Mouse (Mus musculus) T-helper 2 cell (primary cell): ENCODE results near the gene Mrps36.
"Not testable (repeated sequence)": the region's sequence is repeated elsewhere in the genome, so short reads cannot be mapped to it uniquely, and the experiment has no call there.

Source experiments
- in situ Hi-C: fragments of 300-600 bp; cut with MboI, MseI; formaldehyde crosslinking; loops from one replicate; pipeline ENCODE4 v1.15.1; 2025; ENCODE audit warnings: high pct_unique_total_duplicates

Gene Mrps36

GRCm38 (mm10) chr13:100744036-100744744 is at the start of gene Mrps36:
TSS of gene Mrps36 (minus strand) at chr13:100744659.
- in situ Hi-C loops: no loop called here

DNA sequence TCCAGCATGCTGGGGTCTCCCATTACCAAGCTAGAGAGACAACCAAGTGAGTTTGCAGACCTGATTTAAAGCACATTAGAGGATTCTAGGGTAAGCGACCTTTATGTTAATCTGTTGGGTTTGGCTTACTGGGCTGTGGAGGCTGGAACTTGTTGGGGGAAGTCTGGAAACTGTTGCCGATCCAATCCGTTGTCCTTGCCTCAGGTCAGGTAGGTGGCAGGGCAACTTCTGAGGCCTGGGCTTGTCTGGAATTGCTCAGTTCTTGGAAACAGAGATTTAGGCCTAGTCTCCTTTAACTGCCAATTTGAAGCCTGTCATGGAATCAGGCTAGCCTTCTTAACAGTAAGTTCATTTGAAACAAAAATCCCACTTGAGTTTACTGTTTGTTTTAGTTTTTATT is 44.6 kb upstream of the Mrps36 start:
- in situ Hi-C loops: no loop called here

DNA sequence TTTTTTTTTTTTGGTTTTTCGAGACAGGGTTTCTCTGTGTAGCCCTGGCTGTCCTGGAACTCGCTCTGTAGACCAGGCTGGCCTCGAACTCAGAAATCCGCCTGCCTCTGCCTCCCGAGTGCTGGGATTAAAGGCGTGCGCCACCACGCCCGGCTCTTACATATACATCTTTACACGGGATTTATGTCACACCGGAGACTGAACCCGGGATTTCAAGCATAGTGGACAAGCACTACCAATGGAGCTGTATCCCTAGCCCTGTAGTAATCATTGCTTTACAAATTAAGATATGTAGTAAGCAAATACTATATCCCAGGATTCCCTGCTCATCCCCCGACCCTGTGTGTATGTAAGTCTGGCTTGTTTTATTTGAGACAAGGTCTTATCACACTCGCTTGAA is 43.6 kb upstream of the Mrps36 start:
- in situ Hi-C loops: not testable (repeated sequence)

DNA sequence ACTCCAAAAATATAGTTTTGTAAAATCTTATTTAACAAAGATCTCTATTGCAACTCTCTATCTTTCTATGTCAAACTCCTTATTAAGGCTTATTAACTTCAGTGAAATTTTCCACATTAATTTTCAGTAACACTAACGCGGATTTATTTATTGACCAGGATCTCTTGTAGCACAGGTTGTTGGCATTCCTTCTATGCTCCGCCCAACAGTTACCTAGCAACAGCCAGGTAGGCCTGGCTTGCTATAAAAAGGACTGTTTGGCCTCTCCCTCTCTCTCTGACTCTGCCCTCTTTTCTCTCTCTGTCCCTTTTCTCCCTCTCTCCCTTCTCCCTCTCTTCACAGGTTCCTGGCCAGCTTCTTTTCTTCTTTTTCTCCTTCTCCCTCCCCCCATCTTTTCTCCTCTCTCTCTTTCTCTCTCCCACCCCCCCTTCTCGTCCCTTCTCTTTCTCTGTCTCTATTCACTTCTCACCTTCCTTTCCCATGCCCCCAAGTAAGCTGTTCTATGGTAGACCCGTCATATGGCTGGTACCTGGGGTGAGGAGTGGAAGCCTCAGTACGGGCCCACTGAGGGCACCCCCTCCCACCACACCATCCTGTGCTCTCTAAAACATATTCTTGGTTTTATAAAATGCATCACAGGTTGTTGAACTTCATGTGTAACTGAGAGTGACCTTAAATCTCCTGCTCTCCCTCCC is 43.0 kb upstream of the Mrps36 start:
- in situ Hi-C loops: no loop called here

DNA sequence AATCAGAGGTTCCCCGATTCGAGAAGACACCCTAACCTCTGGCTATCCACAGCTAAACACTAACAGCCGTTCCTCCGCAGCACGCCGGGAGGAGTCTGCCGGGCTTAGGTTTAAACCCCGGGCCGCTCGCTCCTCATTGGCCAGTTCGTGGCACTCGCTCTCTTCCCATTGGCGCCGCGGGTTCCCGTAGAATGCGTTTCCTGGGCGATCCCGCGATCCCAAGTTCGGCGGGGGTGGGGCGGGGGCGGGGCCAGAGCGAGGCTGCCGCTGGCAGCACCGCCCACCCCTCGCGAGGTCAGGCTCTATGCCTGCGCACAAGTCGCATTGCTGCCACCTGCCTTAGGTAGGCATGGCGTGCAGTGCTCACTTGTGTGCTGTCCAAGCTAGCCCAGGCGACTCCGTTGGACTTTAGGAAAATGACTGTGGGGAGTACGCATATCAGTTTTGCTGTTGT is 42.0 kb upstream of the Mrps36 start, which contains the start of gene Ccnb1:
Gene Ccnb1, minus strand, starts transcription at position 157 of the 454 bp plus-strand sequence.
- in situ Hi-C loops: no loop called here

DNA sequence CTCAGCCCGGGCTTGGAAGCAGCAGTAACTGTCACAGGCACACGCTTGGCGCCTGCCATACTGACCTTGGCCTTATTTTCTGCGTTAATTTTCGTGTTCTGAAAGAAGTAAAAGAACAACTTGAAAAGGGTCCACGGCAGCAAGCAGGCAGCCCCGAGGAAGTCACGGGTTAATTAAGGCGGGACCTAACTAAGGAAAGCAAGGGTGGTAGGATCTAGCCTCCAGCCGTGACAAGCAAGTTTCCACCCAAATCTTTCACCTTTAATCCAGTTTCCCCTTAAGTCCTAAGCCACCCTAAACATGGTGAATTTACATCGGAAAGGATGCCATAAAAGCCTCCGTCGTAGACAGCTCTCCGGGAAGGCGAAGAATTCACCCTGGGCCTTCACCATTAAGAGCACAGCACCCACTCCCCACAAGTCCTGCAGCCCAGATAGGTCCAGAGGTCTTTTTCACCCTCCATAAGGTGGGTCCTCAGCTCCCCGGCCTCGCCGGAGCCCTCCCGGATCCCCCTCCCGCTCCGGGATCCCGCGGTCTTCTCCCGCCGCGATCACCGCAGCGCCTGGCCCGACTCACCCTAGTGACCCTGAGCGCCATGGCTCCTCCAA is 41.5 kb upstream of the Mrps36 start:
- in situ Hi-C loops: no loop called here

DNA sequence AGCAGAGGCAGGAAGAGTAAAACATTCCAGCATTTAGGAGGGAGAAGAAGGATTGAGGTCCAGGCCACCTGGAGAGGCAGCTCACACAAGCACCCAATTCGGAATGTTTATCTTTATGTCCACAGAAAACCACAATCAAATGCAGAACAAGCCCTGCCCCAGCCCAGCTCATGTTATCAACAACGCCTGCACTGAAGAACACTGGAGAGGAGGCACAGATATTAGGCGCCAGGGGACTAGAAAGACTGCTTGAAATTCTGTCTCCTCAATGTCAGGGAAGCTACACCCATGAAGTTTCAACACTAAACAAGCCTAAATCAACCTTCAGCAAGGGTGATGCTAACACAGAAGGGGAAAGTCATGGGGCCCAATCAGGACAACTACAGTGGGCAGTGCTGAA is 33.0 kb upstream of the Mrps36 start:
- in situ Hi-C loops: no loop called here

GRCm38 (mm10) chr13:100776710-100777109 is 32.3 kb upstream of the Mrps36 start:
- in situ Hi-C loops: no loop called here

DNA sequence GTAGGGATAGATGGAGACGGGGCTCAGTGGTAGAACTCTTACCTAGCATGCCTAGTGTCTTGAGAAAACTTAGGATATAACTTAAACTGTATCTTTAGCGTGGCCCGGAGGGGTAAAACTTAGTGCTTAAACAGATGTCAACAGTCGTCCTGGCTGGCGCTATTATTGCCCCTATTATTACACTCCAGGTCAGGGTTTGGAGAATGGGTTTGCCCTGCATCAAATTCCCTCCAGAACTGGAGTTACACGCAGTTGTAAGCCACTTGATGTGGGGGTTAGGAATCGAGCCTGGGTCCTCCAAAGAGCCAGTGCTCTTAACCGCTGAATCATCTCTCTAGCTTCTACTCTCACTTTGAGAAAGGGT is 31.6 kb upstream of the Mrps36 start:
- in situ Hi-C loops: no loop called here

DNA sequence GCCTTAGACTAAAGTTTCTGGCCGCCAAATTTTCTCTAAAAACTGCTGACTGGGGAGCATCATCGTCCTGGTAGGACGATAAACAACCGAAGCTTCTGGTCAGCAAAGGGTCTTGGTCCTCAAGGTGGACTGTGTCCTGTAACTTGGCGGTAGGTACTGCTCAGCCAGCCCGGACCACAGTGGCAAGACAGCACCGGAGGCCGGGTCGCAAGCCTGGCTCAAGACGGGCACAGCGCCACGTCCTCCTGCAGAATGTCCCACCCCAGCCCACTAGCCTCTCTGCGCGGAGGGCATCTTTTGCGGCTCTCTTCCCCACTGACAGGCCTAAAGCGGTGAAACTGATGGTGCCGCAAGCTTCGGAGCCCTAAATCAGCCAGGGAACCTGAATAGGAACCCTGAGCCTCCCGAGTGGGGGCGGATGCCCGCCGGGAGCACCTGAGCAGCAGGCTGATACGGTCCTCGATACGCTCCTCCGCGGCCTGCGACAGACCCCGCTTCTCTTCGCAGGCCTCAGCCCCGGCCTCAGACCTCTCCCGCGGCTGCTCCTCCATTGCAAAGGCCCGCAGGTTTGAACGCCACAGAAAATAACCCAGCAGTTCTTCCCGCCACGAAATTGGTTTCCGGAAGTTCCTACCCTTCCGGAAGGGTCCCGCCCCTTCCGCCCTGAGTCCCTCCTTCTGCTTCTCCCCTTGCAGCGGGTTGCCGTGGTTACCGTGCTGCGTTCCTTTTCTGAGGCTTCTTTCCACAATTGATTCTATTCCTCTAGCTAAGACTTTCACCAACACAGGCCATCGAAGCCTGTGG is 31.0 kb upstream of the Mrps36 start, which contains the start of gene Cenph:
Gene Cenph, minus strand, starts transcription at position 648 of the 804 bp plus-strand sequence.
- in situ Hi-C loops: no loop called here

DNA sequence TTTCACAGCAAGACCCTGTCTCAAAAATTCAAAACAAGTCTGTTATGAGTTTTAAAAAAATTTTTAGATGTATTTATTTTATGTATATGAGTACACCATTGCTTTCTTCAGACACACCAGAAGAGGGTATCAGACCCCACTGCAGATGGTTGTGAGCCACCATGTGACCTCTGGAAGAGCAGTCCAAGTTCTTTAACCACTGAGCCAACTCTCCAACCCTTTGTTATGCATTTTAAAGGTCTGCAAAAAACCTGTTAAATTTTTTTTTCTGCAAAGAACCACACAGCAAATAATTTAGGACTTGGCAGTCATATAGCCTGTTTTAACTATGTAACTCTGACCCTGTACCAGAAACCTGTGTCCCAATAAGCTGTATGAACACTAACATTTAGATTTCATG is 30.2 kb upstream of the Mrps36 start:
- in situ Hi-C loops: no loop called here

DNA sequence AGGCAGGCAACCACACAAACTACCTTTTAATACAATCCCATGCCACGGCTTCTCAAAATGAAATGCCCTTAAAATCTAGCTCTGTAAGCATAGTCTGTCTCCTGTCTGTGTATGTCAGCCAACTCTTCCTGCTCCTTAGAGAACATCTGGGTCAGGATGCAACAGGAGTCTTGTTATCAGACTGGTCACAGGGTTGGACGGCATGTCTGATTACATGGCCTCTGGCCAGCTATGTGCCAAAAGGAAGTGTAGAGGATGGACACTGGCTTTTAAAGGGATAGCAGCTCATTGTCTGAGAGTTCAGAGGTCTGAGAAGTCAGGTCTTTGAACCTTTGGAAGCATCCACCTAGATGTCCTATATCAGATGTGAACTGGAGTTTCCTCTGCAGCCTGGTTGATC is 10.9 kb upstream of the Mrps36 start:
- in situ Hi-C loops: no loop called here

DNA sequence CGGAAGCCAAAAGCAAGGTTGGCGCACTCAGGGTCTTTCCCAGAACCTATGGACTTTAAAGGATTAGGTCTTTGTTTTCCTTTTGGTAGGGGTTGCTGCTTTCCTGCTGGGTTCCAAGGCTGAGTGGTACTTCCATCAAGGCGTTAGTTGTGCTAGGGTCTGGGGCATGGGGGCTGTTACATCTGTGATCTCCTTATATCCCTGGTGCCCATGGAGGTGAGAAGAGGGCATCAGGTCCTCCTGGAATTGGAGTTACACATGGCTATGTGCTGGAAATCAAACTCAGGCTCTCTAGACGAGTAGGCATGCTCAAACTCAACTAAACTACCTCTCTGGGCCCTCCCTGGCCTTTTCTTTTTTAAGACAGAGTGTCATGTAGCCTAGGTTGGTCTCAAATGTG is 9.7 kb upstream of the Mrps36 start:
- in situ Hi-C loops: no loop called here

DNA sequence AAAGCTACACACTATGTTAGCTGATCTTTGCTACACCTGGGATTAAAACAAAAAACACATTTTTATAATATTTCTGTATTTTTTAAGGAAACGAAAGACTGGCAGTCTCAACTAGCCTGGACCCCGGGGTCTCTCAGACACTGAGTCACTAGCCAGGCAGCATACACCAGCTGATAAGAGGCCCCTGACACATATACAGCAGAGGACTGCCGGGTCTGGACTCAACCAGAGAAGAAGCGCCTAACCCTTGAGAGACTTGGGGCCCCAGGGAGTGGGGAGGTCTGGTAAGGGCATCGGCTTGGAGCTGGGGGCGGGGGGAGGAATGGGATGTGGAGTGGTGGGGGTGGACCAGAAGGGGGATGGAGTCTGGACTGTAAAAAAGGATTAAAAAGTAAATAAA is 8.6 kb upstream of the Mrps36 start:
- in situ Hi-C loops: no loop called here

DNA sequence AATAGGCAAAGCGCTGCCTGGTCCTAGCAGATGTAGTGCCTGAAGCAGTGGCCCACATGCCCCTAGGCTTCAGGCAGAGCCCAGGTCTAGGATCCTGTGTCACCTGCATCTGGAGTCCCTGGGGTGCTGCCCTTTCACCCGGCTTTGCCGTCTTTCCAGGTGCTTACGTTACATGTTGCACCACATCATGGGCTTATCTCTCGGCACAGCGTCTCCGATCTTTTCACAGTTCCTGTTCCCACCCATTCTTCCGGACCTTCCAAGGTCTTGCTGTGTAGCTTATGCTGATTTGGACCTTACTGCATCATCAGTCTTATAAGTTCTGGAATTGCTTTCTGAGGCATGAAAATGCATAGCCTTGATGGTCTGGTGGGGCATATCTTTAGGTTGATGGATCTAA is 8.1 kb upstream of the Mrps36 start:
- in situ Hi-C loops: no loop called here

- in situ Hi-C loops: no loop called here
Observed at GRCm38 (mm10) chr13:100751402-100751801, 6.9 kb upstream of the Mrps36 start.

- in situ Hi-C loops: no loop called here
Observed at GRCm38 (mm10) chr13:100750799-100751198, 6.3 kb upstream of the Mrps36 start.

GRCm38 (mm10) chr13:100748638-100749037 is 4.2 kb upstream of the Mrps36 start:
- in situ Hi-C loops: no loop called here

DNA sequence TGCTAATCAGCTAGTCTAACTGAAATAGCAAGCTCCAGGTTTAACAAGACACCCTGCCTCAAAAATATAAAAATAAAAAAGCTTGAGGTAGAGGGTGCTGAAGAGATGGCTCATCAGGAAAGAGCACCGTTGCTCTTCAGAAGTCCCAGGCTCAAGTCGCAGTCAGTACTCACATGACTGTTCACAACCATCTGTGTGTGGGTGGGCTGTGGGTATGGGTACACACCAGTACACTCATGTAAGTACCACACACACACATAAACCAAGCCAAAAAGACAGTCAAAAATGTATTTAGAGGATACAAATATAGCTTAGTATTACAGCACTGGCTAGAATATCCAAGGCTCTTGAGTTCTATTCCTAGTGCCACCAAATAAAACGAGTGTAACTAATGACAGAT is 1.6 kb upstream of the Mrps36 start:
- in situ Hi-C loops: no loop called here

DNA sequence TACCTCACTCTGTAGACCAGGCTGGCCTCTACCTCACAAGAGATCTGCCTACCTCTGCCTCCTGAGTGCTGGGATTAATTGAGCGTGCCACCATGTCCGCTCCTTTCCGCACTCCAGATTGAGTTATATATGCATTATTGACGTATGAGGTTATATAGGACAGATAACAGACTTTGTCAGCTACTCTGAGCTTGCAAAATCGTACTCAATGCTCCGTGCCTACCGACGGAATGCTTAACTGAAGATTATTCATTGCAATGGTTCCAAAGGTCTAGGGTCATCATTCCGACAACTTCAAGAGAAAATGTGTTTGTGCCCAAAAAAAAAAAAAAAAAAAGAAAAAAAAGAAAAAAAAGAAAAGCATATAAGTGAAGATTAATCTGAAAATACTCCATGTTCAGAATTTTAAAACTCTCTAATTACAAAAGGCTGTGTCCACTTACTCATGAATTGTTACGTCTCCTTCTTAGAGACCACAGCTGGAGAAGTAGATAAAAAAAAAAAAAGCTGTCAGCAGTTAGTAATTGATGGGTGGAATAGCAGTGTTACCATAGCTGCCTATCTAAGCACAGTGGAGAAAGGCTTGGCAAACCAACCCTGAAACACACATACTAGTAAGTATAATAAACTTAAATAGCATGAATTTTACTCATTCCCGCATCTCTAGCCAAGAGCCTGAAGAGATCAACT is 968 bp downstream of the Mrps36 start:
- in situ Hi-C loops: no loop called here

- in situ Hi-C loops: no loop called here
Observed at GRCm38 (mm10) chr13:100742831-100743230, 1.6 kb downstream of the Mrps36 start.
